Comparison of ENCODE assay signal across 27 mouse cellular contexts in genomic region chr11:96984903-96985302, GRCm38 (mm10). TPM values are rescaled to one million over a fixed set of nuclear protein-coding genes. Genes with fewer than 3 reads are reported as not detected.
A peak's percentile ranks its signal among the peaks of the same experiment; 100 is the strongest.
DNase-seq lines count a peak whose midpoint lies in the region; ATAC-seq lines count a peak whose summit lies in the region.
"Had no signal": no experiment of that assay in that cellular context is flagged by ENCODE, and none has a peak within 500 bp of the region (broad histone marks: within the 10 kb centered on the region; RNA-seq: fewer than 3 reads in every experiment).

No protein-coding gene starts in this region.

- H3K9me3 ChIP-seq in kidney, embryonic 16.5 days (ENCODE audit: low read length), result no peaks in the 10 kb centered on the region
- no peaks in the 10 kb centered on the region for H3K9me3 ChIP-seq in embryonic facial prominence, embryonic 10.5 days
- H3K9me3 ChIP-seq in limb, embryonic 10.5 days (replicated peaks), result no peaks in the 10 kb centered on the region
- H3K9me3 ChIP-seq: forebrain, embryonic 15.5 days had no signal

- no peak for ATAC-seq in kidney, embryonic 16.5 days (ENCODE audit: low FRiP score, low TSS enrichment)
- ATAC-seq in activated CD4-positive, CD25-positive, alpha-beta regulatory T cell, adult 4 months, result no peak
- ATAC-seq: forebrain, embryonic 15.5 days; hindbrain, postnatal 0 days; inflammation-experienced regulatory T-cells, adult 6 months; intestine, embryonic 16.5 days had no signal

- no peak for DNase-seq in kidney, adult 9 months
- no peak for DNase-seq in embryonic facial prominence, embryonic 10.5 days (ENCODE audit: low spot score)
- peak; percentile 56 for DNase-seq in limb, embryonic 10.5 days (ENCODE audit: low spot score)
- DNase-seq in heart, adult 8-10 months (ENCODE audit: low spot score), result no peak
- DNase-seq in adrenal gland, postnatal 10 days, result no peak
- DNase-seq: adrenal gland, adult 8-10 months; adrenal gland, postnatal 36 days; B cell, adult 2 months; cerebellum, adult 18-20 months; cerebellum, adult 9-10 months; cerebellum, postnatal 25 days; gastrocnemius, postnatal 10 days; gastrocnemius, postnatal 36 days; heart, adult 2 months had no signal

- H3K4me2 ChIP-seq in kidney, embryonic 16.5 days (replicated peaks; ENCODE audit: low read depth, low read length), result no peak overlapping the region
- H3K4me2 ChIP-seq: forebrain, embryonic 15.5 days; heart, embryonic 11.5 days; hindbrain, embryonic 14.5 days had no signal

- 40% methylated on average over 4 of the region's 4 CpGs for WGBS in kidney, embryonic 16.5 days
- 15% methylated on average over 4 of the region's 4 CpGs for WGBS in embryonic facial prominence, embryonic 10.5 days
- WGBS in limb, embryonic 10.5 days, result 7% methylated on average over 4 of the region's 4 CpGs

- peaks cover 30% of the 10 kb centered on the region for H3K4me1 ChIP-seq in kidney, embryonic 16.5 days (ENCODE audit: insufficient read depth, low read length)
- H3K4me1 ChIP-seq in embryonic facial prominence, embryonic 10.5 days, result peaks cover 39% of the 10 kb centered on the region
- H3K4me1 ChIP-seq in limb, embryonic 10.5 days, result peaks cover 56% of the 10 kb centered on the region

- H3K9ac ChIP-seq in kidney, embryonic 16.5 days (replicated peaks; ENCODE audit: low read length), result peak overlapping the region; percentile 2; the same call in 1 of the 2 replicates
- H3K9ac ChIP-seq: forebrain, embryonic 15.5 days; hindbrain, embryonic 14.5 days had no signal

- H3K27me3 ChIP-seq in kidney, embryonic 16.5 days (ENCODE audit: insufficient read depth, low read length), result 0 out of 2 replicates have a peak, but pooled peaks cover 5% of the 10 kb centered on the region
- H3K27me3 ChIP-seq in embryonic facial prominence, embryonic 10.5 days (replicated peaks; ENCODE audit: low read depth, poor library complexity, severe bottlenecking), result peaks cover 82% of the 10 kb centered on the region
- H3K27me3 ChIP-seq in limb, embryonic 10.5 days (ENCODE audit: low read depth, poor library complexity, severe bottlenecking), result peaks cover 38% of the 10 kb centered on the region; the same call in 1 of the 2 replicates

- H3K36me3 ChIP-seq in kidney, embryonic 16.5 days (ENCODE audit: insufficient read depth, low read length), result no peaks in the 10 kb centered on the region
- H3K36me3 ChIP-seq in embryonic facial prominence, embryonic 10.5 days (replicated peaks), result no peaks in the 10 kb centered on the region
- no peaks in the 10 kb centered on the region for H3K36me3 ChIP-seq in limb, embryonic 10.5 days
- H3K36me3 ChIP-seq: forebrain, embryonic 15.5 days had no signal

- no peak overlapping the region for H3K4me3 ChIP-seq in kidney, embryonic 16.5 days (ENCODE audit: low read length)
- 0 out of 2 replicates have a peak overlapping the region, but pooled peaks have one; percentile 6 for H3K4me3 ChIP-seq in embryonic facial prominence, embryonic 10.5 days
- peak overlapping the region; percentile 13; the same call in 1 of the 2 replicates for H3K4me3 ChIP-seq in limb, embryonic 10.5 days
- H3K4me3 ChIP-seq: forebrain, embryonic 15.5 days; heart, adult 2 months had no signal

- no peak overlapping the region for H3K27ac ChIP-seq in kidney, embryonic 16.5 days (ENCODE audit: low read length)
- no peak overlapping the region; the same call in 1 of the 2 replicates for H3K27ac ChIP-seq in embryonic facial prominence, embryonic 10.5 days (replicated peaks)
- H3K27ac ChIP-seq in limb, embryonic 10.5 days, result peak overlapping the region; percentile 69
- H3K27ac ChIP-seq: forebrain, embryonic 15.5 days; heart, adult 2 months; hindbrain, embryonic 14.5 days; hindbrain, postnatal 0 days had no signal

RNA-seq across cellular contexts. Expression of gene Sp2, which starts 2.1 kb away (rescaled TPM):
- polyA plus RNA-seq in kidney, embryonic 16.5 days (2015; fragmentation: Nextera tagmentation; extraction: Ambion mirVana), result 21.2 and 25.1 TPM in 2 replicates
- 27.9 and 30.3 TPM in 2 replicates for polyA plus RNA-seq in embryonic facial prominence, embryonic 10.5 days (2016; fragmentation: Nextera tagmentation; extraction: Ambion mirVana)
- polyA plus RNA-seq in limb, embryonic 10.5 days (2016; fragmentation: Nextera tagmentation; extraction: Ambion mirVana), result 26.1 and 28.1 TPM in 2 replicates
- total RNA-seq in heart, adult 8-10 months (2022), result 10 to 100 TPM in 2 of 4 experiments, 1 to 10 TPM in 2; 7.8 to 13.7 (median 11.0) TPM
- 10 to 100 TPM; 22.5 to 26.6 TPM for polyA plus RNA-seq in activated CD4-positive, CD25-positive, alpha-beta regulatory T cell, adult 4 months (2017; shearing (Covaris generic))
- 10 to 100 TPM; 14.3 to 16.3 TPM for total RNA-seq in adrenal gland, postnatal 10 days (2021)

RNA-seq across cellular contexts. Expression of gene Sp6, which starts 28.3 kb away (rescaled TPM):
- 1.6 and 2.0 TPM in 2 replicates for polyA plus RNA-seq in kidney, embryonic 16.5 days (2015; fragmentation: Nextera tagmentation; extraction: Ambion mirVana)
- 4.4 and 7.4 TPM in 2 replicates for polyA plus RNA-seq in embryonic facial prominence, embryonic 10.5 days (2016; fragmentation: Nextera tagmentation; extraction: Ambion mirVana)
- 9.2 and 11.8 TPM in 2 replicates for polyA plus RNA-seq in limb, embryonic 10.5 days (2016; fragmentation: Nextera tagmentation; extraction: Ambion mirVana)
- under 1 TPM in 3 of 4 experiments, not detected in 1; 0.08 to 0.28 (median 0.23) TPM for total RNA-seq in heart, adult 8-10 months (2022)
- not detected for polyA plus RNA-seq in activated CD4-positive, CD25-positive, alpha-beta regulatory T cell, adult 4 months (2017; shearing (Covaris generic))
- total RNA-seq in adrenal gland, postnatal 10 days (2021), result under 1 TPM; 0.18 to 0.30 TPM
- total RNA-seq: gastrocnemius, postnatal 36 days; MEL had no signal
- polyA plus RNA-seq: forebrain, embryonic 11.5 days; heart, embryonic 14.5 days; heart, postnatal 0 days; intestine, embryonic 16.5 days had no signal

RNA-seq across cellular contexts. Expression of gene Pnpo, which starts 41.1 kb away (rescaled TPM):
- polyA plus RNA-seq in kidney, embryonic 16.5 days (2015; fragmentation: Nextera tagmentation; extraction: Ambion mirVana), result 38.0 TPM in 2 replicates
- polyA plus RNA-seq in embryonic facial prominence, embryonic 10.5 days (2016; fragmentation: Nextera tagmentation; extraction: Ambion mirVana), result 32.0 and 34.5 TPM in 2 replicates
- 31.3 and 33.0 TPM in 2 replicates for polyA plus RNA-seq in limb, embryonic 10.5 days (2016; fragmentation: Nextera tagmentation; extraction: Ambion mirVana)
- 10 to 100 TPM; 14.9 to 16.6 (median 16.1) TPM for total RNA-seq in heart, adult 8-10 months (2022)
- 10 to 100 TPM; 25.6 to 33.4 TPM for polyA plus RNA-seq in activated CD4-positive, CD25-positive, alpha-beta regulatory T cell, adult 4 months (2017; shearing (Covaris generic))
- total RNA-seq in adrenal gland, postnatal 10 days (2021), result 10 to 100 TPM; 29.1 to 32.5 TPM

RNA-seq across cellular contexts. Expression of gene Scrn2, which starts 44.8 kb away (rescaled TPM):
- 45.7 and 50.9 TPM in 2 replicates for polyA plus RNA-seq in kidney, embryonic 16.5 days (2015; fragmentation: Nextera tagmentation; extraction: Ambion mirVana)
- polyA plus RNA-seq in embryonic facial prominence, embryonic 10.5 days (2016; fragmentation: Nextera tagmentation; extraction: Ambion mirVana), result 43.5 and 43.8 TPM in 2 replicates
- polyA plus RNA-seq in limb, embryonic 10.5 days (2016; fragmentation: Nextera tagmentation; extraction: Ambion mirVana), result 47.5 and 50.4 TPM in 2 replicates
- 10 to 100 TPM; 13.6 to 18.0 (median 15.4) TPM for total RNA-seq in heart, adult 8-10 months (2022)
- polyA plus RNA-seq in activated CD4-positive, CD25-positive, alpha-beta regulatory T cell, adult 4 months (2017; shearing (Covaris generic)), result 10 to 100 TPM in 1 of 2 experiments, 1 to 10 TPM in 1; 5.4 to 10.6 TPM
- total RNA-seq in adrenal gland, postnatal 10 days (2021), result 10 to 100 TPM; 22.5 to 25.9 TPM

RNA-seq across cellular contexts. Expression of gene Lrrc46, which starts 56.3 kb away (rescaled TPM):
- 1.3 and 1.5 TPM in 2 replicates for polyA plus RNA-seq in kidney, embryonic 16.5 days (2015; fragmentation: Nextera tagmentation; extraction: Ambion mirVana)
- 1.2 TPM in 2 replicates for polyA plus RNA-seq in embryonic facial prominence, embryonic 10.5 days (2016; fragmentation: Nextera tagmentation; extraction: Ambion mirVana)
- polyA plus RNA-seq in limb, embryonic 10.5 days (2016; fragmentation: Nextera tagmentation; extraction: Ambion mirVana), result 0.90 and 1.0 TPM in 2 replicates
- under 1 TPM in 2 of 4 experiments, not detected in 2; 0.26 to 0.33 TPM for total RNA-seq in heart, adult 8-10 months (2022)
- not detected for polyA plus RNA-seq in activated CD4-positive, CD25-positive, alpha-beta regulatory T cell, adult 4 months (2017; shearing (Covaris generic))
- 1 to 10 TPM; 1.0 to 1.1 TPM for total RNA-seq in adrenal gland, postnatal 10 days (2021)
- total RNA-seq: hematopoietic stem cell, adult 5-6 weeks had no signal
- polyA plus RNA-seq: inflammation-experienced regulatory T-cells, adult 6 months had no signal
